Mouse (Mus musculus) limb, embryonic 12.5 days (tissue): ENCODE data around the gene Bicc1. TPM values are rescaled to one million over a fixed set of nuclear protein-coding genes. Genes with fewer than 3 reads are reported as not detected.

Experiments used
- ATAC-seq: fragments of 200-750 bp; cut with Nextera tagmentation; 2 replicates; pipeline ENCODE4 v1.8.0; 2017; ENCODE audit warnings: low read depth, moderate TSS enrichment; ENCODE audit not compliant: insufficient number of reproducible peaks, insufficient read depth, low FRiP score, low TSS enrichment
- H3K27ac ChIP-seq: fragments of 300-500 bp; sonication (generic); 2 replicates; pipeline ENCODE4 v1.5.1; 2016; ENCODE audit warnings: mild to moderate bottlenecking, moderate library complexity
- H3K27me3 ChIP-seq: fragments of 300-500 bp; sonication (generic); 2 replicates; pipeline ENCODE4 v1.6.1; 2016; ENCODE audit warnings: mild to moderate bottlenecking, moderate library complexity
- H3K36me3 ChIP-seq: fragments of 300-500 bp; sonication (generic); 2 replicates; pipeline ENCODE4 v1.6.1; 2016; ENCODE audit warnings: mild to moderate bottlenecking, moderate library complexity
- H3K4me1 ChIP-seq: fragments of 300-500 bp; sonication (generic); replicated peaks from 2 replicates; pipeline ENCODE4 v1.6.1; 2016
- H3K4me2 ChIP-seq: fragments of 300-500 bp; sonication (generic); 2 replicates; pipeline ENCODE4 v1.6.1; 2016; ENCODE audit warnings: mild to moderate bottlenecking, moderate library complexity
- H3K4me3 ChIP-seq: fragments of 300-500 bp; sonication (generic); replicated peaks from 2 replicates; pipeline ENCODE4 v1.5.1; 2016; ENCODE audit warnings: mild to moderate bottlenecking
- H3K9ac ChIP-seq: fragments of 300-500 bp; sonication (generic); replicated peaks from 2 replicates; pipeline ENCODE4 v1.6.1; 2016; ENCODE audit warnings: mild to moderate bottlenecking, moderate library complexity
- H3K9me3 ChIP-seq: fragments of 300-500 bp; sonication (generic); 2 replicates; pipeline ENCODE4 v1.6.1; 2016; ENCODE audit warnings: mild to moderate bottlenecking, moderate library complexity
- WGBS: fragments of 180-500 bp; shearing (Covaris S2); methylation state at CpG from one replicate; pipeline ENCODE4 v1.1.7; 2016; 5-methylcytosine and 5-hydroxymethylcytosine counted together
- polyA plus RNA-seq: library from polyadenylated mRNA; unstranded; fragments of >200 nt; fragmentation: Nextera tagmentation; extraction: Ambion mirVana; gene quantifications from 2 replicates; pipeline ENCODE4 v1.2.1, GENCODE M21; 2016

Gene Bicc1
- polyA plus RNA-seq, 1 experiment from 2014 or later, result 15.6 TPM

GRCm38 (mm10) chr10:70941623-70942022, 217.9 kb downstream of the Bicc1 start:
- Histone ChIP-seq H3K9me3 (no peaks in the 10 kb centered on the region), H3K4me3 (no peak overlapping the region), H3K27me3 (no peaks in the 10 kb centered on the region), H3K36me3 (peaks cover 41% of the 10 kb centered on the region), H3K4me2 (no peak overlapping the region), H3K4me1 (no peaks in the 10 kb centered on the region), H3K27ac (no peak overlapping the region), H3K9ac (no peak overlapping the region)
- ATAC-seq, result no peak
- 87% methylated on average over 6 of the region's 6 CpGs for WGBS

- Histone ChIP-seq H3K27ac (no peak overlapping the region), H3K36me3 (peaks cover 42% of the 10 kb centered on the region), H3K4me2 (no peak overlapping the region), H3K27me3 (no peaks in the 10 kb centered on the region), H3K4me3 (no peak overlapping the region), H3K4me1 (no peaks in the 10 kb centered on the region), H3K9ac (no peak overlapping the region), H3K9me3 (no peaks in the 10 kb centered on the region)
- WGBS, result 85% methylated on average over 12 of the region's 12 CpGs
- no peak for ATAC-seq
Measured at GRCm38 (mm10) chr10:70939751-70940150, 219.7 kb downstream of the Bicc1 start.

- no peak overlapping the region for H3K9ac ChIP-seq
- H3K27ac ChIP-seq, result no peak overlapping the region
- H3K4me1 ChIP-seq, result no peaks in the 10 kb centered on the region
- H3K4me3 ChIP-seq, result no peak overlapping the region
- H3K27me3 ChIP-seq, result no peaks in the 10 kb centered on the region
- H3K36me3 ChIP-seq, result peaks cover 45% of the 10 kb centered on the region
- no peak for ATAC-seq
- no peaks in the 10 kb centered on the region for H3K9me3 ChIP-seq
- WGBS, result 91% methylated on average over 6 of the region's 6 CpGs
- no peak overlapping the region for H3K4me2 ChIP-seq
Measured at GRCm38 (mm10) chr10:70937450-70937849, 222.1 kb downstream of the Bicc1 start.

GRCm38 (mm10) chr10:70936008-70936407, 223.5 kb downstream of the Bicc1 start:
- Histone ChIP-seq H3K27me3 (no peaks in the 10 kb centered on the region), H3K9ac (no peak overlapping the region), H3K4me1 (no peaks in the 10 kb centered on the region), H3K4me3 (no peak overlapping the region), H3K9me3 (no peaks in the 10 kb centered on the region), H3K4me2 (no peak overlapping the region), H3K36me3 (peaks cover 58% of the 10 kb centered on the region), H3K27ac (no peak overlapping the region)
- ATAC-seq, result no peak
- 88% methylated on average over 3 of the region's 3 CpGs for WGBS

- no peaks in the 10 kb centered on the region for H3K9me3 ChIP-seq
- no peaks in the 10 kb centered on the region for H3K4me1 ChIP-seq
- no peak overlapping the region for H3K27ac ChIP-seq
- H3K36me3 ChIP-seq, result peaks cover 40% of the 10 kb centered on the region
- no peak overlapping the region for H3K4me3 ChIP-seq
- H3K4me2 ChIP-seq, result no peak overlapping the region
- H3K9ac ChIP-seq, result no peak overlapping the region
- H3K27me3 ChIP-seq, result no peaks in the 10 kb centered on the region
- WGBS, result 88% methylated on average over 4 of the region's 4 CpGs
- ATAC-seq, result no peak
Measured at GRCm38 (mm10) chr10:70926126-70926525, 233.4 kb downstream of the Bicc1 start.

GRCm38 (mm10) chr10:70924348-70924747, 235.2 kb downstream of the Bicc1 start:
- WGBS, result 89% methylated on average over 3 of the region's 3 CpGs
- H3K4me3 ChIP-seq, result no peak overlapping the region
- no peaks in the 10 kb centered on the region for H3K9me3 ChIP-seq
- no peaks in the 10 kb centered on the region for H3K27me3 ChIP-seq
- H3K27ac ChIP-seq, result no peak overlapping the region
- H3K4me1 ChIP-seq, result no peaks in the 10 kb centered on the region
- H3K36me3 ChIP-seq, result peaks cover 26% of the 10 kb centered on the region; the same call in 1 of the 2 replicates
- no peak overlapping the region for H3K9ac ChIP-seq
- no peak overlapping the region for H3K4me2 ChIP-seq
- ATAC-seq, result no peak

- Histone ChIP-seq H3K4me3 (no peak overlapping the region), H3K4me2 (no peak overlapping the region), H3K27me3 (no peaks in the 10 kb centered on the region), H3K9me3 (no peaks in the 10 kb centered on the region), H3K36me3 (peaks cover 25% of the 10 kb centered on the region; the same call in 1 of the 2 replicates), H3K27ac (no peak overlapping the region), H3K9ac (no peak overlapping the region), H3K4me1 (no peaks in the 10 kb centered on the region)
- WGBS, result 92% methylated on average over 3 of the region's 3 CpGs
- ATAC-seq, result no peak
Measured at GRCm38 (mm10) chr10:70923936-70924335, 235.6 kb downstream of the Bicc1 start.

GRCm38 (mm10) chr10:70921481-70921880, 238.0 kb downstream of the Bicc1 start:
- H3K9ac ChIP-seq, result no peak overlapping the region
- no peak overlapping the region for H3K4me3 ChIP-seq
- no peak overlapping the region for H3K4me2 ChIP-seq
- H3K4me1 ChIP-seq, result no peaks in the 10 kb centered on the region
- H3K9me3 ChIP-seq, result peaks cover 5% of the 10 kb centered on the region; the same call in 1 of the 2 replicates
- no peaks in the 10 kb centered on the region for H3K27me3 ChIP-seq
- H3K36me3 ChIP-seq, result peaks cover 18% of the 10 kb centered on the region; the same call in 1 of the 2 replicates
- no peak overlapping the region for H3K27ac ChIP-seq
- ATAC-seq, result no peak
- 94% methylated on average over 6 of the region's 6 CpGs for WGBS

GRCm38 (mm10) chr10:70919851-70920250, 239.6 kb downstream of the Bicc1 start:
- ATAC-seq, result no peak
- no peak overlapping the region for H3K4me3 ChIP-seq
- H3K9me3 ChIP-seq, result peaks cover 5% of the 10 kb centered on the region; the same call in 1 of the 2 replicates
- no peak overlapping the region for H3K9ac ChIP-seq
- H3K4me2 ChIP-seq, result no peak overlapping the region
- H3K27ac ChIP-seq, result no peak overlapping the region
- WGBS, result 68% methylated on average over 1 of the region's 1 CpGs
- H3K36me3 ChIP-seq, result peaks cover 13% of the 10 kb centered on the region; the same call in 1 of the 2 replicates
- no peaks in the 10 kb centered on the region for H3K4me1 ChIP-seq
- H3K27me3 ChIP-seq, result no peaks in the 10 kb centered on the region

- H3K27ac ChIP-seq, result no peak overlapping the region
- 71% methylated on average over 13 of the region's 13 CpGs for WGBS
- H3K4me3 ChIP-seq, result no peak overlapping the region
- no peak overlapping the region for H3K9ac ChIP-seq
- H3K4me2 ChIP-seq, result no peak overlapping the region
- H3K36me3 ChIP-seq, result peaks cover 13% of the 10 kb centered on the region; the same call in 1 of the 2 replicates
- H3K4me1 ChIP-seq, result no peaks in the 10 kb centered on the region
- H3K9me3 ChIP-seq, result peaks cover 5% of the 10 kb centered on the region; the same call in 1 of the 2 replicates
- H3K27me3 ChIP-seq, result no peaks in the 10 kb centered on the region
- no peak for ATAC-seq
Measured at GRCm38 (mm10) chr10:70919031-70919663, 240.4 kb downstream of the Bicc1 start.

- H3K4me3 ChIP-seq, result no peak overlapping the region
- H3K4me1 ChIP-seq, result no peaks in the 10 kb centered on the region
- H3K9me3 ChIP-seq, result peaks cover 5% of the 10 kb centered on the region; the same call in 1 of the 2 replicates
- no peaks in the 10 kb centered on the region for H3K27me3 ChIP-seq
- H3K4me2 ChIP-seq, result no peak overlapping the region
- H3K36me3 ChIP-seq, result no peaks in the 10 kb centered on the region
- no peak for ATAC-seq
- no peak overlapping the region for H3K27ac ChIP-seq
- 87% methylated on average over 6 of the region's 6 CpGs for whole genome bisulfite sequencing
- H3K9ac ChIP-seq, result no peak overlapping the region
Measured at GRCm38 (mm10) chr10:70916697-70917096, 242.8 kb downstream of the Bicc1 start.

- Histone ChIP-seq H3K9me3 (peaks cover 5% of the 10 kb centered on the region; the same call in 1 of the 2 replicates), H3K9ac (no peak overlapping the region), H3K4me2 (no peak overlapping the region), H3K4me3 (no peak overlapping the region), H3K27me3 (no peaks in the 10 kb centered on the region), H3K27ac (no peak overlapping the region), H3K36me3 (no peaks in the 10 kb centered on the region), H3K4me1 (no peaks in the 10 kb centered on the region)
- no peak for ATAC-seq
- 90% methylated on average over 6 of the region's 6 CpGs for WGBS
Measured at GRCm38 (mm10) chr10:70915096-70915495, 244.4 kb downstream of the Bicc1 start.
